Mouse (Mus musculus): ENCODE results near the gene Chst3. TPM values are rescaled to one million over a fixed set of nuclear protein-coding genes. Genes with fewer than 3 reads are reported as not detected.
"Not testable (repeated sequence)": the region's sequence is repeated elsewhere in the genome, so short reads cannot be mapped to it uniquely, and the experiment has no call there.

The Chst3 gene
- polyA plus RNA-seq, 1 experiment: 1.2 TPM

GRCm38 (mm10) chr10:60199378-60199777, 19.7 kb downstream of the Chst3 start:
- DNase-seq (ENCODE audit: low read depth): no peak

- no peak for DNase-seq (ENCODE audit: low read depth)
Measured at GRCm38 (mm10) chr10:60197406-60197821, 21.6 kb downstream of the Chst3 start.

- no peak for DNase-seq (ENCODE audit: low read depth)
Measured at GRCm38 (mm10) chr10:60196971-60197370, 22.1 kb downstream of the Chst3 start.

- DNase-seq (ENCODE audit: low read depth): no peak
Measured at GRCm38 (mm10) chr10:60195087-60195486, 24.0 kb downstream of the Chst3 start.

- DNase-seq (ENCODE audit: low read depth): no peak
Measured at GRCm38 (mm10) chr10:60193532-60194423, 25.3 kb downstream of the Chst3 start.

GRCm38 (mm10) chr10:60191796-60192195, 27.3 kb downstream of the Chst3 start:
- no peak for DNase-seq (ENCODE audit: low read depth)

- no peak for DNase-seq (ENCODE audit: low read depth)
Measured at GRCm38 (mm10) chr10:60189534-60190186, 29.4 kb downstream of the Chst3 start.

- DNase-seq (ENCODE audit: low read depth): no peak
Measured at GRCm38 (mm10) chr10:60186191-60186945, 32.7 kb downstream of the Chst3 start.

- DNase-seq (ENCODE audit: low read depth): no peak
Measured at GRCm38 (mm10) chr10:60185023-60185709, 33.9 kb downstream of the Chst3 start.

GRCm38 (mm10) chr10:60175306-60175705, 43.8 kb downstream of the Chst3 start:
- not testable (repeated sequence) for DNase-seq (ENCODE audit: low read depth)

GRCm38 (mm10) chr10:60174506-60174905, 44.6 kb downstream of the Chst3 start:
- DNase-seq (ENCODE audit: low read depth): no peak

- DNase-seq (ENCODE audit: low read depth): peak; percentile 34
Measured at GRCm38 (mm10) chr10:60173035-60173434, 46.0 kb downstream of the Chst3 start.

GRCm38 (mm10) chr10:60172306-60172705, 46.8 kb downstream of the Chst3 start:
- DNase-seq (ENCODE audit: low read depth): no peak

GRCm38 (mm10) chr10:60171368-60171767, 47.7 kb downstream of the Chst3 start:
- no peak for DNase-seq (ENCODE audit: low read depth)

- no peak for DNase-seq (ENCODE audit: low read depth)
Measured at GRCm38 (mm10) chr10:60170326-60171089, 48.6 kb downstream of the Chst3 start.

GRCm38 (mm10) chr10:60168960-60169359, 50.1 kb downstream of the Chst3 start:
- no peak for DNase-seq (ENCODE audit: low read depth)

GRCm38 (mm10) chr10:60168306-60168705, 50.8 kb downstream of the Chst3 start:
- DNase-seq (ENCODE audit: low read depth): no peak

GRCm38 (mm10) chr10:60166068-60166467, 53.0 kb downstream of the Chst3 start:
- DNase-seq (ENCODE audit: low read depth): no peak

GRCm38 (mm10) chr10:60164869-60165268, 54.2 kb downstream of the Chst3 start:
- DNase-seq (ENCODE audit: low read depth): no peak

GRCm38 (mm10) chr10:60162973-60163255, 56.1 kb downstream of the Chst3 start:
- no peak for DNase-seq (ENCODE audit: low read depth)
